Comparison of ENCODE assay signal across 9 mouse cellular contexts in genomic region chr4:98444437-98445139, GRCm38 (mm10). TPM values are rescaled to one million over a fixed set of nuclear protein-coding genes. Genes with fewer than 3 reads are reported as not detected.
DNase-seq lines count a peak whose midpoint lies in the region; ATAC-seq lines count a peak whose summit lies in the region.
"Had no signal": no experiment of that assay in that cellular context is flagged by ENCODE, and none has a peak within 500 bp of the region (broad histone marks: within the 10 kb centered on the region; RNA-seq: fewer than 3 reads in every experiment).

No protein-coding gene starts in this region.

- H3K27ac ChIP-seq in heart, embryonic 10.5 days, result no peak overlapping the region
- H3K27ac ChIP-seq in midbrain, embryonic 10.5 days (replicated peaks), result no peak overlapping the region
- H3K27ac ChIP-seq in stomach, embryonic 15.5 days, result no peak overlapping the region
- H3K27ac ChIP-seq: lung, embryonic 15.5 days had no signal

- no peak overlapping the region for H3K4me3 ChIP-seq in heart, embryonic 10.5 days
- H3K4me3 ChIP-seq in midbrain, embryonic 10.5 days, result no peak overlapping the region
- H3K4me3 ChIP-seq in stomach, embryonic 15.5 days (replicated peaks), result no peak overlapping the region
- H3K4me3 ChIP-seq: lung, embryonic 15.5 days had no signal

- DNase-seq in heart, adult 18-20 months, result peak; percentile 37 to 71
- no peak for DNase-seq in heart, embryonic 10.5 days (ENCODE audit: low spot score)
- DNase-seq in WW6 (ENCODE audit: low read depth, low spot score), result peak; percentile 5
- peak; percentile 47 for DNase-seq in embryo, embryonic 9.5 days (ENCODE audit: extremely low spot score)
- peak; percentile 38 for DNase-seq in layer of hippocampus, adult 9-10 months (ENCODE audit: low spot score)
- DNase-seq in midbrain, embryonic 10.5 days (ENCODE audit: low spot score), result peak; percentile 36

- H3K9me3 ChIP-seq in heart, embryonic 10.5 days, result no peaks in the 10 kb centered on the region
- H3K9me3 ChIP-seq in midbrain, embryonic 10.5 days (replicated peaks), result no peaks in the 10 kb centered on the region
- H3K9me3 ChIP-seq in stomach, embryonic 15.5 days, result no peaks in the 10 kb centered on the region
- H3K9me3 ChIP-seq: lung, embryonic 15.5 days had no signal

- ATAC-seq in hematopoietic stem cell, adult 5-6 weeks (replicated peaks in 1 of 2; ENCODE audit: insufficient read depth in 1 of 2, low FRiP score in 2 of 2, low TSS enrichment in 1 of 2, low read depth in 1 of 2, poor library complexity in 2 of 2, severe bottlenecking in 2 of 2), result peak; percentile 75 to 76
- peak; percentile 31; the same call in 1 of the 2 replicates for ATAC-seq in stomach, embryonic 15.5 days (ENCODE audit: insufficient read depth, low FRiP score, low read depth)

- H3K9ac ChIP-seq in stomach, embryonic 15.5 days, result no peak overlapping the region
- H3K9ac ChIP-seq: lung, embryonic 15.5 days had no signal

- no peaks in the 10 kb centered on the region for H3K36me3 ChIP-seq in heart, embryonic 10.5 days
- H3K36me3 ChIP-seq in midbrain, embryonic 10.5 days, result no peaks in the 10 kb centered on the region
- H3K36me3 ChIP-seq in stomach, embryonic 15.5 days, result no peaks in the 10 kb centered on the region
- H3K36me3 ChIP-seq: lung, embryonic 15.5 days had no signal

- 87% methylated on average over 10 of the region's 10 CpGs for WGBS in heart, embryonic 10.5 days
- WGBS in midbrain, embryonic 10.5 days, result 90% methylated on average over 10 of the region's 10 CpGs
- WGBS in stomach, embryonic 15.5 days, result 85% methylated on average over 10 of the region's 10 CpGs

- H3K27me3 ChIP-seq in heart, embryonic 10.5 days (ENCODE audit: insufficient read depth, poor library complexity, severe bottlenecking), result no peaks in the 10 kb centered on the region
- no peaks in the 10 kb centered on the region for H3K27me3 ChIP-seq in midbrain, embryonic 10.5 days (ENCODE audit: low read depth, poor library complexity, severe bottlenecking)
- no peaks in the 10 kb centered on the region for H3K27me3 ChIP-seq in stomach, embryonic 15.5 days (replicated peaks)
- H3K27me3 ChIP-seq: lung, embryonic 15.5 days had no signal

- 0 out of 2 replicates have a peak, but pooled peaks cover 3% of the 10 kb centered on the region for H3K4me1 ChIP-seq in heart, embryonic 10.5 days
- H3K4me1 ChIP-seq in midbrain, embryonic 10.5 days, result no peaks in the 10 kb centered on the region
- H3K4me1 ChIP-seq in stomach, embryonic 15.5 days, result no peaks in the 10 kb centered on the region
- H3K4me1 ChIP-seq: lung, embryonic 15.5 days had no signal

- no peak overlapping the region for H3K4me2 ChIP-seq in stomach, embryonic 15.5 days
- H3K4me2 ChIP-seq: lung, embryonic 15.5 days had no signal

RNA-seq across cellular contexts. Expression of gene Patj, which starts 49.0 kb away (rescaled TPM):
- 10 to 100 TPM; 13.0 to 16.0 TPM for total RNA-seq in heart, adult 18-20 months (2021)
- polyA plus RNA-seq in heart, embryonic 10.5 days (2016; fragmentation: Nextera tagmentation; extraction: Ambion mirVana), result 12.4 and 13.3 TPM in 2 replicates
- total RNA-seq in hematopoietic stem cell, adult 5-6 weeks (2017), result 26.1 and 26.9 TPM in 2 replicates
- polyA plus RNA-seq in midbrain, embryonic 10.5 days (2016; fragmentation: Nextera tagmentation; extraction: Ambion mirVana), result 5.0 and 6.5 TPM in 2 replicates
- 17.1 and 20.0 TPM in 2 replicates for polyA plus RNA-seq in stomach, embryonic 15.5 days (2015; fragmentation: Nextera tagmentation; extraction: Ambion mirVana)
